Mouse (Mus musculus) embryonic facial prominence, embryonic 12.5 days (tissue): ENCODE data around the gene Reln. TPM values are rescaled to one million over a fixed set of nuclear protein-coding genes. Genes with fewer than 3 reads are reported as not detected.

Source experiments
- ATAC-seq: fragments of 200-750 bp; cut with Nextera tagmentation; 2 replicates; pipeline ENCODE4 v1.8.0; 2017; ENCODE audit not compliant: insufficient number of reproducible peaks, insufficient read depth, low FRiP score, low TSS enrichment
- H3K27ac ChIP-seq: fragments of 300-500 bp; sonication (generic); 2 replicates; pipeline ENCODE4 v1.5.1; 2016; ENCODE audit warnings: mild to moderate bottlenecking
- H3K27me3 ChIP-seq: fragments of 300-500 bp; sonication (generic); 2 replicates; pipeline ENCODE4 v1.6.1; 2016; ENCODE audit warnings: mild to moderate bottlenecking, moderate library complexity
- H3K36me3 ChIP-seq: fragments of 300-500 bp; sonication (generic); 2 replicates; pipeline ENCODE4 v1.6.1; 2016; ENCODE audit warnings: mild to moderate bottlenecking
- H3K4me1 ChIP-seq: fragments of 300-500 bp; sonication (generic); 2 replicates; pipeline ENCODE4 v1.6.1; 2016
- H3K4me2 ChIP-seq: fragments of 300-500 bp; sonication (generic); replicated peaks from 2 replicates; pipeline ENCODE4 v1.6.1; 2016; ENCODE audit warnings: mild to moderate bottlenecking, moderate library complexity
- H3K4me3 ChIP-seq: fragments of 300-500 bp; sonication (generic); 2 replicates; pipeline ENCODE4 v1.5.1; 2016; ENCODE audit warnings: mild to moderate bottlenecking
- H3K9ac ChIP-seq: fragments of 300-500 bp; sonication (generic); 2 replicates; pipeline ENCODE4 v1.6.1; 2016; ENCODE audit warnings: mild to moderate bottlenecking, moderate library complexity
- H3K9me3 ChIP-seq: fragments of 300-500 bp; sonication (generic); 2 replicates; pipeline ENCODE4 v1.6.1; 2016; ENCODE audit warnings: mild to moderate bottlenecking, moderate library complexity
- WGBS: fragments of 180-500 bp; shearing (Covaris S2); methylation state at CpG from one replicate; pipeline ENCODE4 v1.1.7; 2016; 5-methylcytosine and 5-hydroxymethylcytosine counted together
- polyA plus RNA-seq: library from polyadenylated mRNA; unstranded; fragments of >200 nt; fragmentation: Nextera tagmentation; extraction: Ambion mirVana; gene quantifications from 2 replicates; pipeline ENCODE4 v1.2.1, GENCODE M21; 2016

Gene Reln
- polyA plus RNA-seq, 1 experiment from 2014 or later, result 4.1 TPM

GRCm38 (mm10) chr5:22028379-22028778 is 316.1 kb downstream of the Reln start:
- H3K27me3 ChIP-seq, result no peaks in the 10 kb centered on the region
- no peak overlapping the region for H3K4me2 ChIP-seq
- H3K4me3 ChIP-seq, result no peak overlapping the region
- H3K9ac ChIP-seq, result no peak overlapping the region
- H3K36me3 ChIP-seq, result no peaks in the 10 kb centered on the region
- H3K4me1 ChIP-seq, result no peaks in the 10 kb centered on the region
- no peak for ATAC-seq
- no peak overlapping the region for H3K27ac ChIP-seq
- 72% methylated on average over 11 of the region's 11 CpGs for WGBS
- H3K9me3 ChIP-seq, result no peaks in the 10 kb centered on the region

- ATAC-seq, result no peak
- H3K27ac ChIP-seq, result no peak overlapping the region
Measured at GRCm38 (mm10) chr5:22027240-22027875, 317.1 kb downstream of the Reln start.

GRCm38 (mm10) chr5:22025746-22026145 is 318.8 kb downstream of the Reln start:
- Histone ChIP-seq H3K9me3 (no peaks in the 10 kb centered on the region), H3K27ac (no peak overlapping the region)
- WGBS, result 86% methylated on average over 4 of the region's 4 CpGs

More at GRCm38 (mm10) chr5:22027240-22027875, 317.1 kb downstream of the Reln start:
- no peak overlapping the region for H3K9ac ChIP-seq
- H3K4me1 ChIP-seq, result no peaks in the 10 kb centered on the region
- no peak overlapping the region for H3K4me3 ChIP-seq
- H3K9me3 ChIP-seq, result no peaks in the 10 kb centered on the region
- no peaks in the 10 kb centered on the region for H3K27me3 ChIP-seq
- H3K36me3 ChIP-seq, result no peaks in the 10 kb centered on the region
- 74% methylated on average over 6 of the region's 6 CpGs for WGBS
- no peak overlapping the region for H3K4me2 ChIP-seq

GRCm38 (mm10) chr5:22024108-22024507 is 320.4 kb downstream of the Reln start:
- no peak overlapping the region for H3K4me2 ChIP-seq
- no peak overlapping the region for H3K4me3 ChIP-seq
- H3K36me3 ChIP-seq, result no peaks in the 10 kb centered on the region
- H3K27me3 ChIP-seq, result no peaks in the 10 kb centered on the region
- no peaks in the 10 kb centered on the region for H3K9me3 ChIP-seq
- no peak overlapping the region for H3K9ac ChIP-seq
- WGBS, result 75% methylated on average over 3 of the region's 3 CpGs
- no peaks in the 10 kb centered on the region for H3K4me1 ChIP-seq
- ATAC-seq, result no peak
- H3K27ac ChIP-seq, result no peak overlapping the region

More at GRCm38 (mm10) chr5:22025746-22026145, 318.8 kb downstream of the Reln start:
- no peak for ATAC-seq
- H3K9ac ChIP-seq, result no peak overlapping the region
- no peak overlapping the region for H3K4me3 ChIP-seq
- H3K4me2 ChIP-seq, result no peak overlapping the region
- no peaks in the 10 kb centered on the region for H3K27me3 ChIP-seq
- no peaks in the 10 kb centered on the region for H3K4me1 ChIP-seq
- no peaks in the 10 kb centered on the region for H3K36me3 ChIP-seq

- Histone ChIP-seq H3K27me3 (no peaks in the 10 kb centered on the region), H3K27ac (no peak overlapping the region), H3K9ac (no peak overlapping the region), H3K4me3 (no peak overlapping the region), H3K4me2 (no peak overlapping the region), H3K36me3 (no peaks in the 10 kb centered on the region), H3K9me3 (no peaks in the 10 kb centered on the region), H3K4me1 (no peaks in the 10 kb centered on the region)
- ATAC-seq, result no peak
- 82% methylated on average over 3 of the region's 3 CpGs for WGBS
Measured at GRCm38 (mm10) chr5:22017896-22018295, 326.6 kb downstream of the Reln start.

GRCm38 (mm10) chr5:22014459-22014858 is 330.0 kb downstream of the Reln start:
- no peak for ATAC-seq
- 87% methylated on average over 3 of the region's 3 CpGs for WGBS

GRCm38 (mm10) chr5:22009142-22009541 is 335.4 kb downstream of the Reln start:
- H3K4me2 ChIP-seq, result no peak overlapping the region
- 80% methylated on average over 8 of the region's 8 CpGs for WGBS
- no peaks in the 10 kb centered on the region for H3K4me1 ChIP-seq
- no peak overlapping the region for H3K27ac ChIP-seq
- H3K9me3 ChIP-seq, result no peaks in the 10 kb centered on the region
- no peak overlapping the region for H3K4me3 ChIP-seq
- no peaks in the 10 kb centered on the region for H3K27me3 ChIP-seq
- no peak overlapping the region for H3K9ac ChIP-seq
- no peaks in the 10 kb centered on the region for H3K36me3 ChIP-seq
- ATAC-seq, result no peak

More at GRCm38 (mm10) chr5:22014459-22014858, 330.0 kb downstream of the Reln start:
- Histone ChIP-seq H3K27ac (no peak overlapping the region), H3K4me2 (no peak overlapping the region), H3K4me3 (no peak overlapping the region), H3K9me3 (no peaks in the 10 kb centered on the region), H3K9ac (no peak overlapping the region), H3K27me3 (no peaks in the 10 kb centered on the region), H3K4me1 (no peaks in the 10 kb centered on the region), H3K36me3 (no peaks in the 10 kb centered on the region)

- H3K9me3 ChIP-seq, result no peaks in the 10 kb centered on the region
- no peak for ATAC-seq
- no peak overlapping the region for H3K4me3 ChIP-seq
- no peak overlapping the region for H3K4me2 ChIP-seq
- no peak overlapping the region for H3K27ac ChIP-seq
- no peaks in the 10 kb centered on the region for H3K27me3 ChIP-seq
- no peak overlapping the region for H3K9ac ChIP-seq
- no peaks in the 10 kb centered on the region for H3K4me1 ChIP-seq
- no peaks in the 10 kb centered on the region for H3K36me3 ChIP-seq
- 69% methylated on average over 11 of the region's 11 CpGs for WGBS
Measured at GRCm38 (mm10) chr5:22007304-22008059, 337.0 kb downstream of the Reln start.

- no peak for ATAC-seq
- H3K4me1 ChIP-seq, result no peaks in the 10 kb centered on the region
- no peak overlapping the region for H3K9ac ChIP-seq
- no peaks in the 10 kb centered on the region for H3K9me3 ChIP-seq
- 85% methylated on average over 4 of the region's 4 CpGs for WGBS
- H3K4me3 ChIP-seq, result no peak overlapping the region
- H3K4me2 ChIP-seq, result no peak overlapping the region
- no peaks in the 10 kb centered on the region for H3K27me3 ChIP-seq
- H3K27ac ChIP-seq, result no peak overlapping the region
- H3K36me3 ChIP-seq, result no peaks in the 10 kb centered on the region
Measured at GRCm38 (mm10) chr5:22003858-22004257, 340.6 kb downstream of the Reln start.

- no peak overlapping the region for H3K4me2 ChIP-seq
- no peak for ATAC-seq
- 89% methylated on average over 5 of the region's 5 CpGs for WGBS
Measured at GRCm38 (mm10) chr5:21987711-21988110, 356.8 kb downstream of the Reln start.

GRCm38 (mm10) chr5:21986311-21986710 is 358.2 kb downstream of the Reln start:
- WGBS, result 48% methylated on average over 4 of the region's 4 CpGs
- H3K4me3 ChIP-seq, result no peak overlapping the region

More at GRCm38 (mm10) chr5:21987711-21988110, 356.8 kb downstream of the Reln start:
- Histone ChIP-seq H3K4me3 (no peak overlapping the region), H3K36me3 (no peaks in the 10 kb centered on the region), H3K9me3 (0 out of 2 replicates have a peak, but pooled peaks cover 4% of the 10 kb centered on the region), H3K27ac (no peak overlapping the region), H3K4me1 (no peaks in the 10 kb centered on the region), H3K27me3 (no peaks in the 10 kb centered on the region), H3K9ac (no peak overlapping the region)

More at GRCm38 (mm10) chr5:21986311-21986710, 358.2 kb downstream of the Reln start:
- H3K4me2 ChIP-seq, result no peak overlapping the region
- H3K27ac ChIP-seq, result no peak overlapping the region
- H3K27me3 ChIP-seq, result no peaks in the 10 kb centered on the region
- H3K4me1 ChIP-seq, result no peaks in the 10 kb centered on the region
- ATAC-seq, result no peak
- 0 out of 2 replicates have a peak, but pooled peaks cover 4% of the 10 kb centered on the region for H3K9me3 ChIP-seq
- H3K36me3 ChIP-seq, result no peaks in the 10 kb centered on the region
- no peak overlapping the region for H3K9ac ChIP-seq
